Mouse (Mus musculus) kidney, adult 2 months (tissue): ENCODE measurements around the gene Cfp.

Experiments used
- CTCF ChIP-seq: fragments of 200-500 bp; conservative IDR thresholded peaks from 2 replicates; pipeline ENCODE4 v1.5.1; 2011; ENCODE audit warnings: low read depth, mild to moderate bottlenecking, control low read depth, low read length, moderate library complexity, mixed read lengths; ENCODE audit not compliant: insufficient read depth, insufficient read length
- POLR2A ChIP-seq: fragments of 200-500 bp; IDR thresholded peaks from one replicate; pipeline ENCODE4 v1.6.1; 2011; ENCODE audit warnings: low read depth, low read length, control low read depth

GRCm38 (mm10) chrX:20915075-20915474, 16.3 kb downstream of the Cfp start:
- no peak for TF ChIP-seq CTCF
- no peak for TF ChIP-seq POLR2A
